Mouse (Mus musculus) kidney, adult 11 months (tissue): ENCODE measurements at regions not wholly inside any gene's neighbourhood (a gene's known extent, or its start where the extent isn't known, plus 50 kb on each side); places are given as distances from the start of the nearest gene placed in this dataset.
A peak's percentile ranks its signal among the peaks of the same experiment; 100 is the strongest.

ENCODE experiments used
- DNase-seq: peaks from one replicate; pipeline ENCODE4 v3.0.0; 2022

DNA sequence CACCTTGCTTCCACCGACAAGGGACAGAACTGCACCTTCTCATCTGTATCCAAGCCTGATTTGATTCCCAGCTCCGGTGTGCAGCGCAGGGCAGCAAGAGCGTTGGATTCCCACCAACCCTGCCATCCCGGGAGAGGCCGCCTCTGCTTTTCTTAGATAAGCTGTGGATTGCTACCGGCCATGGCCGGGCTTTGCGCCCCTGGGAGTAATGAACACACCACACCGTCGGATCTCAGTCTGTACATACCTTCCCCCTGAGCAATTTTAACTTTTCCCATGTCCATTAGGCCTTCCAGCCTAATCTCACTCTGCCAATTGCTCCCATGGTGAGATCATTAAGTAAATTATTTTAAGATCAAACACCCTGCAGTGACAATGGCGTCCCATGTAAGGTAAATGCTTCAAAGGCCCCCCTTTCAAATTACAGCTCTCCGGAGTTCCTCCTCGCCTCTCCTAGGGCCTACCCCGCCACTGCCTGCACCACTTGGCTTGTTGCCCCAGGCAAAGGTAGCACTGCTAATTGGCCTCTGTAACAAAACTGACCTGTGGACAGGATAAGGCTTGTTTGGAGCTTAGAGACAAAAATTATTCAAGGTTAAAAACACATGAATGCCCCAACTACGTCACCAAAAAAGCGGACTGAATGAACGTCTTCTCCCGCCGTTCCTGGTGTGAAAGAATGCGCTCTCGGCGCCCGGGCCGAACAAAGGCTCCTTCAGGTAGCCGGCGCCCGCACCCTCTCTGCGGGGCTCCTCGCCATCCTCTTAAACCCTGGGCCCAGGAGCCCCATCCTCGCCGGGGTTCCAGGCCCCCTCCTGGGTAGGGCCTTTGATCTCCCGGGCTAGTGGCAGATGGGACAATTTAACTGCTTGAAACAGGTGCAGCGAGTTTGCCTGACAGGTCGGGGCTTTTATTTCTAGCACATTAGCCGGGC lies 228.5 kb upstream of the Sp4 start:
- DNase-seq: peak; percentile 9

DNA sequence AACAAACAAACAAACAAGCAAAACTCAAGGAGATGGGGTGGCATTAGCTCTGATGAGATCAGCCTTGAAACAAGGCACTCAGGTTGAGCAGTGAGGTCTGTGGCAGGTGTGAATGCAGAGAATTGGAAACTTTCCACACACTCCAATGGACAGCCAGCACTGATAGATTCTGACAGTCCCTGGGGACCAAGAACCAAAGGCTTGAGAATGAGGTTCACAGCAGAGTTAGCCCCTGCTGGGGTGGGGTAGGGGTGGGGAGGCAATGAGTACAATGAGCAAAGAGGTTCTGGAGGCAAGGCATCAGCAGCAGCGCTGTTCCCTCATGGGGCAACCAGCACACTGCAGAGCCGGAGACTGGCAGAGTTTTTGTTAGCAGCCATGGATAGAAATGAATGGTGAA lies 220.5 kb upstream of the Sp4 start:
- no peak for DNase-seq

DNA sequence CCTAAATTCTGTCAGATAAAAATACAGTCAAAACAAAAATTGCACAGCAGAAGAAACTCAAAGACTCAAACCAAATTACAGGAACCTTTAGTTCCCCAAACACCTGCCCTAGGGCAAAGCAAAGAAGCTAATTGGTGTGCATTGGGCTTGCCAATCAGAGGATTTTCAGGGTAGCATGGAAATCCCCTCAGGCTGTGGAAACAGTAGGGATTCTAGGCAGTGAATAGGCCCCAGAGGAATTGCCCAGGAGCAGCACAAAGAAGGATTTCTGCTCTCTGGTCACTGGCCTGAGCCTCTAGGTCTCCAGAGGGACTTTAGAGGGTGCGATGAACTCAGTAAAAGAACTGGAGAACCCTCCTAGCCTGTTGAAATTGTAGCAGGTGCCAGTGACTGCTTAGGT lies 220.1 kb upstream of the Sp4 start:
- DNase-seq: no peak

DNA sequence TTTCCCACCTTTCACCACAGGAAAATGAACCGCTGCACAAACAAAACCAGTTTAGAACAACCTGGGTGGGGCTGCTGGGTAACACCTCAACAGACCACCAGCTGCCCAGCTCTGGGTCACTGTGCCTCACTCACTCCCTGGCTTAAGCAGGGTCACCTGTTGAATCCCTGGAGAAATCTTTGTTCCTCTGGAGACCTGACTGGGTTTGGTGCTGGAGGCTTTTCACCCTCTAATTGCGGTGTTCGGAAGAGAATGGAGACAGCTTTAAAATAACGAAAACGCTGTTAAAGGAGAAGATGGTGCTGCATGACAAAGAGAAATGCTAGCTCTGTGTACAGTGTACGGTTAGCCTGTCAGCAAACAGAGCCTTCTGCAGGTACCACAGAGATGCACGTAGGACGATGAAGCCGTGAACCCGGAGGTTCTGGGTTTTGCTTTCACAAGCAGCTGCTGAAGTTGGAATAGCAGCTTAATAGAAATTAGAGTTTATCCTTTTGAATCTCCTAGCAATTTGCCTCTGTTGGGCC lies 218.6 kb upstream of the Sp4 start:
- DNase-seq: no peak

DNA sequence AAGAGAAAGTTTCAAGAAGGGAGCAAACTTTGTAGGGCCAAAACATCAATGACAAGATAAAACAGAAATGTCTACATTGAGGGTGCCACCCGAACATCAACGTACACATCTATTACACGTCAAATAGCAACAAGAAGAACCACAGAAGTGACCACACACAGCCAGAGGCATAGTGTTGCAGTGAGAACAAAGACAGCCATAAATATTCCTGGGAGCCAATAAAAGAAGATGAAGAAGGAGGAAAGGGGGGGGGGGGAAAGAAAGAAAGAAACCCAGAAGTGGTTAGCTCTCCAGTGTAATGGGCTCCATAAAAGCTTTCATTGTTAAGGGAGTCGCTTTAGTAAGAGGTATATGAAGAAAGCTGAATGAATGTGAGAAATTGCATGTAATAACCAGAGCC lies 209.7 kb upstream of the Sp4 start:
- DNase-seq: no peak

DNA sequence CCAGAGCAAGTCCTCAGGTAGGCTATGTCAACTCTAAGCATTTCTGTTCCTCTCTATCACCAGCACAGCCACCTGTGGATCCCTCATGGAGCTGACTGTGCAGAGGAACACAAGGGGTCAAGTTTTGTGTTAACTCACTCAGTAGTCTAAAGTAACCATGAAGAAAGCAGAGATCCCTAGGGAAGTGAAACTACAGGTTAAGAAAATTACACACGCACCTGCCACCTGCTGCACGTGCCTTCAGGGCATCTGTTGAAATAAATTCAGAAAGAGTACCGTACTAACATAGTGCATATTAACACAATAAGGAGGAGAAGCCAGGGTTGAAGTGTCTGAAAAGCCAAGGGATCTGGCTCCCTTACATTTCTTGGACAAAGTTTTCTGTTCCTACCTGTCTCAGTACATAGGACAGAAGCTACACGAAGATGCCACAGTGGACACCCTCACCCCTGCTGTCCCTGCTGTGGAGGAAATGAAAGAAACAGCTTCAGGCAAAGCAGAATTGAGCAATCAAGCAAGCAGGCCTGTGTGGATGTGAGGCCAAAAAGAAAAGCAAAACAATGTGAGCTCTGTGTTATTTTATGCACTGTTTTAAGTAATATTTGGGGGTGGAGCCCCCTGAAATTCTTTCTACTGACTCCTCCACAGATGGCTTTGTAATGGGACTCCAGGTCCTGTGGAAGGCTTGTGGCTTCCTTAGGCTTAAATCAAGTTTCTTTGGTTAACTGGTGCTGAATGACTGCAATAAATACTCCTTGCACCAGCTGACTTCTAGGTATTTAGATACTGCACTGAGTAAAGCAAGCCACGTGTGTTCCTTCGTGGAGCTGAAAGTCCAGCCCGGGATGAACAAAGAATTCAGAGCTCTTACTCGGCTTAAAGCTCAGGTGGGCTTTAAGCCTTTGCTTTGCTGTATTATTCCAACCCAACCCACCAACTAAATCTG lies 208.0 kb upstream of the Sp4 start:
- no peak for DNase-seq

DNA sequence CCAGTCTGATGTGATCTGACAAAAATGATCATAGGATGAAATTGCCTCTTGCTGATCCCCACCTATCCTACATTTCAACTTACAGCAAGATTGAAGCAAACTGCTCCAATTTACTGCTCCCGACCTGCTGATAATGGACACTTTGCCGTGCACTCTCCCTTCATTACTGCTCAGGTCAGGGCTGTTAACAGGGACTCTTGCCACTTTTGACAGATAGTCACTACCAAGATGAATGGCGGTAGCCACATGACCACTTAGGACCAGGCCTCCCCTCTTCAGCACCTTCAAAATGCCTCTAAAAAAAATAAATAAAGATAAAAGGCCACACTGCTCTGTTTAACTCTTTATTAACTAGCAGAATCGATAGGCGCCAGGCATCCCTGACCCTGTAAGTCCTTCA lies 199.2 kb upstream of the Sp4 start:
- no peak for DNase-seq

DNA sequence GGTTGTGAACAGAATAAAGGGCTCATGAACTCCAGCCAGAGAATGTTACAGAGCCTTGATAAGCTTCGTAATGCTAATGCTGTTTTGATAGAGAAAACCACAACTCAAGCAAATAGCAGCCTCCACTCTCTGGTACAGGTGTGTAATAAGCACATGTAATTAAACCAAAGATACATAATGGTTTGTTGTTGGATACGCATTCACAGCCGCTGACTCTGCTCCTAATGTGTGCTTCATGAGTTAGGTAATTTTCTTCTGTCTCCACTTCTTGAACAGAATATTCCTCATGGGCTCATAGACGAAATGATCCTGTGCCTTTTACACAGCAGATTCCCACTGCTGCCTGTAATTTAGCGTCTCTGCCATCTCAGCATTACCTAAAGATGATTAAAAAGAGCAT lies 186.8 kb upstream of the Sp4 start:
- no peak for DNase-seq

DNA sequence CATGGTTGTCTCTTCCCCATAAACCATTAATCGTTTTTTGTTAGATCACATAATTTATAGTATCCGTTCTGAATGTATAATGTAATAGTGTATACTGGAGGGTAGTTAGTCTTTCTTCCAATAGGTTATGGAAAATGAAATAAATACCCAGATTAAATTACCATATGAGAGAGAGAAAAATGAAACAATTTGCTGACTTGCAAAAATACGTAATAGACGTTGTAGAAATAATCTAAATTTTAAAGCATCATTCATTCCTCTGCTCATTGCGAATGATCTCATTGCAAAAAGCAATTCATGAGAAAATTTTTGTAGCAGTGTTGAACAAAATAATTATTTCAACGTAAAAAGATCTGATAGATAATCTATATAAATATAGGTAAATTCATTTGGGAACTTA lies 185.2 kb upstream of the Sp4 start:
- no peak for DNase-seq

DNA sequence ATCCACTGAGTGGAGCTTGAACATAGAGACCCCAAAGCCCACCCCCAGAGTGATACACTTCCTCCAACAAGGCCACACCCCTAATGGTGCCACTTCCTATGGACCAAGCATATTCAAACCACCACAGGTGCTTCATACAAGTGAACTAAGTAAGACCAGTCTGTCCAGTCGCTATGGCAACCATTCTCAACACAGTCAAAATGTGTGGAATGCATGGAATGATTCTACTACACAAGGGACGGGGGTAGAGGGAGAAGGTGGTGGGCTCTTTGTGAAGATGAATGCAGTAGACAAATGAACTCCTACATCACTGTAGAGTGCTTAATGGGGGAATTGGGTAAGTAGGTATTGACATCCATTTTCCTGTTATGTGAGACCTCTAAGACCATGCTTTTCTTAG lies 180.1 kb upstream of the Sp4 start:
- DNase-seq: no peak

DNA sequence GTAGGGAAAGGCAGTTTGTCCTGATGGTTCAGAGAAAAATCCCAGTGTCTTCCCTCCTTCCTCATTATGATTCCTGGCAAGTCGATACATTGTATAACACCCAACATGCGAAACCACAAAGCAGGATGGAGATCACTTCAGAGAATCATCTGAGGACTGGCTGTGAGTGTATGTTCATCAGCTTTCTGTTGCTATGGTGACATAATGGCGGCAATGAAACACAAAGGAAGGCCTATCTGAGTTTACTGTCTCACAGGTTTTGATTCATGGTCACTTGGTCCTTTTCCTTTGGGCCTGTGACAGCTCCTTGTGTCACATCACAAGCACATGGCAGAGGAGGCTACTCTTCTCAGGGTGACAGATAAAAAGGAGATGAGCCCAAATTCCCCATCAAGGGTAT lies 173.5 kb upstream of the Sp4 start:
- no peak for DNase-seq

DNA sequence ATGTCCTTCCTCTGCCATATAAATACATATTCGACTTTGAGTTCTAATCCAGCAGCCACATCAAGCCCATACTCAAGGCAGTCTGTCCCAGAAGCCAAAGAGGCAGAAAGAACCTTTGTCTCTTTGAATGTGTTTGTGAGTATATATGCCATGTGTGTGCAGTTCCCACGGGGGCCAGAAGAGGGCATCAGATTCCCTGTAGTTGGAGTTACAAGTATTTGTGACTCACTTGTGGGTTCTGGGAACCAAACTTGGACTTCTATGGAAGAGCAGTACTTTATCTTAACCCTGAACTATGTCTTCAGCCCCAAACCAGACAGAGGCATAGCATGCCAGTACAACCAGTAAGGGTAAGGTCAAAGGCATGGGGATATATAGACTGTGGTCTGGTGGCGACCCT lies 165.6 kb upstream of the Sp4 start:
- DNase-seq: no peak

DNA sequence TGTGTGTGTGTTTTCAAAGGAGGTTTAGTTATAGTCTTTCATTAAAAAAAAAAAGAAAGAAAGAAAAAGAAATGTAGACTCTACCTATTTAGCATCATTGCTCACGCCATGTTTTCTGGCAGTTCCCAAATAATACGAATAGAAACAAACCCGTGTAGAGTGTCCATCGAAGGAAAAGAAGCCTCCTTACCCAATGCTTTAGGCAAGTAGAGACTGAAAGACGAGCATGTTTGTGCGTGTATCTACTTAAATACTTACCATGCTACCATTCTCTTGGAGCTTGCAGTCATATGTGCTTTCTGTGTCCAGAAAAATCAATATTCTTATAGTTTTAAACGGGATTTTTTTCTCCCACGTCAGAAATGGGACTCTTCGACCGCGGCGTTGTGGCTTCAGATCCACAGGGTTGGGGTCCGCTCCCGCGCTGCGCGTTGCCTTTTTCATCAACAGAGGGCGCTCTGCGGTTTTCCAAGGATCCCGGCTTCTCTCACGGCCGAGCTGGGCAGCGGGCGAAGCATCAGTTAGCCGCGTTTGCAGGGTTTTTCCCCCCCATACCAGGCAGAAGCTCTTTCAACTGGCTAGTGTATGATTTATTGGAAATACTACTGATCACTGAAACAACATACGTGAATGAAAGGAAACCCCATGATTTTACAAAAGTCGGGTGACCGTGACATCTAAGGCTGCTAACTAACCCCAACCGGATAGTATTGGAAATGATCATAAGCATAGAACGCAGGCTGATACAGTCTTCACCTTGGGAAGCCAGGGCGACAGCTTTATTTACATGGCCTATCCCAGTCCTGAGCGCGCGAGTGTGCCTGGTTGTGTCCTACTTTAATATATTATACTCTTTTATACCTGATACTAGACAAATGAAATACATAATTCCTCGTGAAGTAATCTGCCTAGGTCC lies 156.5 kb upstream of the Sp4 start:
- DNase-seq: peak; percentile 3

DNA sequence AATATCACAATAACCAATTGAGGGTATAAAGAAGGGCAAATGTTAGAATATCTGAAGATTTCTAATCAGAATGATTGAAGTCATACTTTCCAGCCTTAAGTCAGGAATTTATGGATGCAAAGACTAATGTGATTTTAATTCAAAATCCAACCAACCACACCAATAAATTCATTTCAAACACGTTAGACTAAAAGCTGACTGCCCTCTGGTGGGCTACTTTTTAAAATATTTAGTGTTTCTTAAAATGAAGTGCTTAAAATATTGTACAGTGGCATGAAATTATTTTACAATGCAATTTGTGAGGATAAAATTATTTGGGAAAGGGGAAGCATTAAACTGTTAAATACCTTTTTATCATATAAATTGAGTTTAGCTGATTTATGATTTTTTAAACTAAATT lies 154.4 kb upstream of the Sp4 start:
- no peak for DNase-seq

DNA sequence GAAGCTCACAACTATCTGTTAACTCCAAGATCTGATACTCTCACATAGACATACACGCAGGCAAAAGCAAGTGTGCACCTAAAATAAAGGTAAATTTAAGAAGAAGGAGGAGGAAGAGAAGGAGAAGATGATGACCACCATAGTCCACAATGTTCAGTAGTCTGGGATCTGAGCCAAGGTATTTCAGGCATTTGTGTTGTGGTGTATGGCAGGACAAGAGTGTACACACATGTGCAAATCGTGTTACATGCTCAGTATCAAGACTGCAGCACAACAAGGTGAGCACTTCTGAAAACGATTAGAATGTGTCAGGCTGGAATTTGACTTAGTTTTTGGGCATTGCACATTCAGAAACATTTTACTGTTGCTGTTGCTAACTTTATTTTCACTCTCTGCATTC lies 138.4 kb upstream of the Sp4 start:
- DNase-seq: no peak

DNA sequence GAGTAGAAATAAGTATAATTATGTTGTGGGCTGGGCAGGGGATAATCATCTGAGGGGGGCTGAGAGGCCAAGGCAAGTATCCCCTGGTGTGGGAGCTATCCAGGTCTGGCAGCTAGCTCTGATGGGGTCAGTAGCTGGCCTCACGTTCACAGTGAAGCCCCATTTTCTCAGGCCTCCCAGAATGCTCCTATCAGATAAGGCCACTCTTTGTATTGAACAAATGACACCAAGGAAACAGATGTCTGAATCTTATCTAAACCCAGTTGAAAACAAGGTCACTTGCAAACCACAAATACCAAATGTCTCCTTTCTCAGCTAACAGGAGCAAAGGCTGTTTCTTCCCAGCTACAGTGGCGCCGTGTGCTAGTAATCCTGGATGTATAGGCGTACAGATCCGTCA lies 137.6 kb upstream of the Sp4 start:
- DNase-seq: no peak

DNA sequence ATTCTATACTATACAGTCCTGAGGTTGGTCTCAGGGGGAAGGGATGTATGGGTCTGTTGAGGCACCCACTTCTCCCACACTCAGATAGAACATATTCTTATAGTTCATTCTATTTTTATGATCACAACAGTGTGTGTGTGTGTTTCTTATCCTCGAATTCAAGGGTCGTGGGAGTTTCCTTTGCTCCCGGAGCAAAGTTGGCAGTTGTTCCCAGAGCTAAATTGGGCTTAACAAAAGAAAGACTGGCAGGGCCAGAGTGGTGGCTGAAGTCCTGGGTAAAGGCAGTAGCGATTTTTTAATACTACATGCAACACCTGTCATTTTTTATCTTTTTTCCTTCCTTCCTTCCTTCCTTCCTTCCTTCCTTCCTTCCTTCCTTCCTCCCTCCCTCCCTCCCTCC lies 131.5 kb upstream of the Sp4 start:
- DNase-seq: no peak

DNA sequence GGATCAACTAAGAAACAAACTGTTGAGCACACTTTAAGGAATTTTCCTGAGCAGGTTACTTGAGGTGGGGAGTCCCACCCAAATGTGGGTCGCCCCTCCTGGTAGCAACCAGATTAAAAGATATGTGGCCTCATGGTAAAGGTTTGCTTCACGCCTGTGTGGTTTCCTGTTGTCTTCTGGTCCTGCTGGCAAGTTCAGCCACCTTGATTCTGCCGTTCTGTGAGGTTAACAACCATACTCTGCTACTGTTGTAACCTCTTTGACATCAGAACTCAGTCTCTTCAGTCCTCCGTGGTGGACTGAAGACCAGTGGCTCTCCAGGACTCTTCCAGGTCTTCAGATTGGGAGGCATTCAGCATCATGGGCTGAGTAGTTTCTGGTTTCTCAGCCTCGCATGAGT lies 127.1 kb upstream of the Sp4 start:
- DNase-seq: no peak

DNA sequence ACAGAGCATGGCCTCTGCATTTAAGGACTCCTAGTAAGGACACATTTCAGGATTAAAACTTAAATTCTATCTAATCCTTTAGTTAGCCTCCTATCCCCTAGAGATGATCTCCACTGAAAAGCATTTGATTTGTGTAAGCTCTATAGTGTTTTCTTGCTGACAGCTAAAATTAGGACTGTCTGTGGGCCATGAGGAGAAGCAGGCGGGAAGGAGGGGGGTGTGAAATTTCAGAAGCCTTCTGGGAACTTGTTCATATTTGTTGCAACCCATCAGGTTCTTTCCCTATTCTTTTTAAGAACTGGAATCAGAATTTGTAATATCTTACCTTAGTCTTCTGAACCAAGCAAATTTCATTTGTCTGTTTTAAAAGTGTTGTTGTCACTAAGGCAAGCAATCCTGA lies 114.7 kb upstream of the Sp4 start:
- no peak for DNase-seq

DNA sequence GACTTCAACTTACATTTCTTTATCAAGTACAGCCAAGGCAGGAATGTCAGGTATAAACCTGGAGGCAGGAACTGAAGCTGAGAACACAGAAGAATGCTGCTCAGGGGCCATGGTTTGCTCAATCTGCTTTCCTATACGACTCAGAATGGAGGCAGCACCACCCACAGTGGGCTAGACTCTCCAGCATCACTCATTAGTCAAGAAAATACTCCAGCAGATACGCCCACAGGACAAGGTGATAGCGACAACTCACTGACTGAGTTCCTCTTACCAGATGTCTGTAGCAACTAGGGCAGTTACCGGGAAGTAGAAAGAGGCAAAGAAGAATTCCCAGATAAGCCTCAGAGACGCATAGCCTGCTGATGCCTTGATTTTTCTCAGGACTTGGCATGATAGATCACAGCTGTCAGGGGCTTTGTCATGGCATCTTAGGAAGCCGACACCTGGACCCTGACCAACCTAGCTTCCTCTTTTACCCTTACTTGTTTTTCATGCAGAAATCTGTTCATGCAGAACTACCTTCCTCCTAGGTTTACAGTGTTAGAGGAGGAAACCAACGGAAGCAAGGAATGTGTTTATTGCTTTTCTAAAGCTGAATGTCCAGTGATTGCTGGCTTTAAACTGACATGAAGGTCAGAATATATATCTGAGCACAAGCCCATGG lies 110.7 kb upstream of the Sp4 start:
- no peak for DNase-seq

DNA sequence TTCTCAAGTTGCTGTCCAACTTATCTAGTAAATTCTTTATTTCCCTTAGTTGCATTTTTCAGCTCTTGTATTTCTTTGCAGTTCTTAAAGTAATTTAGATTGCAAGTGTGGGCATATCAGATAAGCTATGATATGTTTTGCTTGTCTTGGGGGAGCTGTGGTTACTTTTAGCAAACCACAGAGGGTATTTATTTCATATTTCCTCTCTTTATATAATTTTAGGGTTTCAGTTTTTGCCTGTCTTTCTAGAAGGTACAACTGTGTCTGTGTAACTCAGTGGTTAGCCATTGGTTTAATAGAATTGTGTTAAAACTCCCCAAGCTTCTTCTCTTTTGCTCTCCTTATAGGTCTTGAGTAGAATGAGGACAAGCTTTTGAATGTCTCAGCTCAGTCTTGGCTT lies 109.7 kb upstream of the Sp4 start:
- no peak for DNase-seq

DNA sequence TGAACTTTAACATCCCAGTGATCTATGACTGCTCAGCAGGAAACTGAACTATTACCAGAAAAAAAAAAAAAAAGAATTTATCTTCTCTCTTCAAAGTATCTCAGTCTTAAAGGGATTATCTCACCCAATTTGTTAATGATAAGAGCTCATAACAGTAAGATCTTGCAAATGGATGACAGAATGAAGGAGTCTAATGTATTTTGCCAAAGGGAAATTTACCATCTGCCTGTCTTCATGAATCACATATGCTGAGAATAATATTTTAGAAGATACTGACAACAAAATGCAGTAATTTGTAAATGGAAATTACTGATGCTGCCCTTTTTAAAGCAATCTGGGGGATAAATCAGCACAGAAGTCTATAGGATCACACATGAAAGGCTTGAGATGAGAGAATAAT lies 103.9 kb upstream of the Sp4 start:
- no peak for DNase-seq
